Mouse (Mus musculus) large intestine, adult 2 months (tissue): Measurements from ENCODE around the gene Tbc1d7. TPM values are rescaled to one million over a fixed set of nuclear protein-coding genes. Genes with fewer than 3 reads are reported as not detected.

ENCODE experiments used
- DNase-seq: peaks from one replicate; pipeline ENCODE4 v3.0.0-alpha.2; 2012; ENCODE audit warnings: low read depth, low spot score
- WGBS: fragments of 180-500 bp; shearing (Covaris S2); methylation state at CpG from one replicate; pipeline ENCODE4 v1.1.7; 2018; 5-methylcytosine and 5-hydroxymethylcytosine counted together
- polyA plus RNA-seq: library from polyadenylated mRNA; depleted of rRNA; stranded (reverse); fragments of >200 nt; gene quantifications from 2 replicates; pipeline ENCODE4 v1.2.3, GENCODE M21; 2012

The Tbc1d7 gene
- polyA plus RNA-seq, 1 experiment, result 7.9 TPM

DNA sequence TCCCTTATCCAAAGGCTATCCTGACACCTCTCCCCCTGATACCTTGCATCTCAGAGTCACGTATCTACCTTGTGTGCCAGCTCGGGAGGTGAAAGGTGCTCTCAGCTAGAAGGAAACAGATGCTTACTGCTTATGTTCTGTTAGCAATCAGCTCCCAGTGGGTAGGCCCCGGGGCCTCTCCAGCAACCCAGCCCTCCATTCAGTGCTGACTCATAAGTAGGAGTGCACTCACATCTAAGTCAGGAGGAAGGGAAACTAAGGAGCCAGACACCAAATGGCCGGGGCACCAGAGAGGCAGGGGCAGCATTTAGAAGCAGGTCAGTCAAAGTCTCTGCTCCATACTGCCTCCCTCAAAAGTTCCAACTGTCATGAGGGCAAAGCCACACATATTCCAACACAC is 22.6 kb downstream of the Tbc1d7 start:
- WGBS, result 58% methylated on average over 4 of the region's 4 CpGs
- no peak for DNase-seq

DNA sequence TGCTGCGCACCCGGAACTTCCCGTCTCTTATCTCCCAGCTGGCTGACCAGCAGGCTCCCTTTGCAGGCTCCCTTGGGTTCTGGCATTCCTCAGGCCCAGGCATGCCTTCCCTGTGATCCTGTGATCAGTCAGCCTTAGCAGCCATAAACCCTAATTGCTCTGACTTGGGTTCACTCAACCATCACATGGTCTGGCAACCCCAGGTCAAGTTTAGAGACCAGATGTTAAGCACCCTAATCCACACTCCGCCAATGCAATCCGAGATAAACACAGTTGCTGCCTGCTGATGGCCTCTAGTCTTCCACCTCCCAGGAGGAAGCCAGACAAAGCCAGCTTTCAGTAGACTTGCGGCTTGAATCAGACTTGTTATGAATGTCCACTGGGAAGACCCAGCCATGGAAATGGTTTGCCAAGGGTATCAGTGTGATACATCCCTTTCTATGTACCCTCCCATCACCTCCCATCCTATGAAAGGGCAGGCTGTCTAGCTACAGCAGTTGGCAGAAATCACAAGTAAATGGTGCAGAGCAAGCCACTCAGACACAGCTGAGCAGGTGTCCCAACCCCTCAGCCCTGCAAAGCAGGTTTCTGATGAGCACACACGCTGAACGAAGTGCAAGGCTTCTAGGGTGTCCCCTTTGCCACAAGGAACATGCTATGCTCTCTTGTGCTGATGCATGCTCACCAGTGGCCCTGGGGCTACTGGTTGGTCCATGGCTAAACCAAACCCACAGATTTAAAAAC is 24.6 kb downstream of the Tbc1d7 start:
- no peak for DNase-seq
- WGBS, result 63% methylated on average over 8 of the region's 8 CpGs

DNA sequence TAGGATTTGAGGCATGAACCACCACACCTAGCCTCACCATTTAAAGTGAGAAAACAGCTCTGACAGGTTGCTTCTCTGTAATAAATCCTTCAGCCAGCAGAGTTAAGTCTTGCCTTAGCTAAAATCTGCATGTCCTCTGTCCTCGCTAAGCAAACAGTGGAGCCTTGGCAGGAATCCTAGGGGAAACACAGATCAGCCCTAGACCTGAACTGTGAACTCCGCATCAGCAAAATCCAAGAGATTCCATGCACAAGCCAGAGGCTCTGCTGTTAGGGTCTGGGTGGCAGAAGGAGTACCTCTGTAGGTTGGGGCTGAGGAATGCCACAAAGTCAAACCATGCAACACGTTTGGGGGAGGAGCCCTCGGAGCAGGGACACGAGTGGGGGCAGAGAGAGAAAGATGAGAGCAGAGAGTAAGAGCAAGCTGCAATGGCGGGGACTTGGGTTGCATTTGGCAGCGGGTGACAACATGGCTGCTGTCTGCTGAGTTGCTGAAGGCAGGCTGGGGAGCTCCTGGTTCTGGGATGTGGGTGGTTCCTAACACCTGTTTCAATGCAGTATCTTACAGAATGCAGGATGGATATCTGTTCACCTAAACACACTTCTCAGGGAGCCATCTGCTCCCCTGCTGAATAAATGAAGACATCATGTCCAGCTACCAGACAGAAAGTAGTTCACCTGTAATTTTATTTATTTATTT is 26.4 kb downstream of the Tbc1d7 start:
- no peak for DNase-seq
- 48% methylated on average over 7 of the region's 7 CpGs for WGBS

DNA sequence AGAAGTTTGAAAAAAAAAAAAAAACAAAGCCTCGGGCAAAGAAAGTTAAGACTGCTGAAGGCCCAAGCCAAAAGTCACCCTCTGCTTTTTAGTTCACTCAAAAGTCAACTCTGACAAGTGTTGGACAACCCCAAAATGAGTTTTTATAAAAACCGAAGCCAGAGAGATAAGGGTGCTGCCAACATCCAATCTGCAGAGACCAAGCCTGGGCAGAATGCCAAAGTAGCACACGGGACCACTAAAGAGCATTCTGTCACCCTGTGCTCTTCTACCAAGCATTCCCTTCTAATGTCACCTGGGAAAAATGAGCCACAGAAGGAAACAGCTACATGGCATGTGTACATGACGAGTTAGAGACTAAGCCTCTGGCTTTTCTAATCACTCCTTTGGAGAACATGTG is 36.8 kb downstream of the Tbc1d7 start:
- DNase-seq, result no peak
- WGBS, result 45% methylated on average over 4 of the region's 4 CpGs

DNA sequence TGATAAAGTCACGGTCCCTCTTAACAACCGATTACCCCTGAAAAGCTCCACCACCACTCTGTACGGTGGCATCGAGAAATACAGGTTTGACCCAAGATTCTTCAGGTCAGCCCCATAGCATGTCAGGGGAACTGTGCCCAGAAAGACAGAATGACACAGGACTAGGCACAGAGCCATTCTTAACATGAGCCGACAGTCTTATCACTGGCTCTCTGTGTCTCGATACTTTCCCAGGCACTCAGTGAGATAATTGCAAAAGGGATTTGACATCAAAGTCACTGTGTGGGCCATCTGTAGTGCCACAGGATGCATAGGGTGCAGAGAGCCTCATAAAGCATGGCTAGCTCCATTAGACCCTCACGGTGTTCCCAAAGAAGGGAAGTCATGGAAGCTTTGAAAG is 37.9 kb downstream of the Tbc1d7 start:
- WGBS, result 82% methylated on average over 7 of the region's 7 CpGs
- no peak for DNase-seq

DNA sequence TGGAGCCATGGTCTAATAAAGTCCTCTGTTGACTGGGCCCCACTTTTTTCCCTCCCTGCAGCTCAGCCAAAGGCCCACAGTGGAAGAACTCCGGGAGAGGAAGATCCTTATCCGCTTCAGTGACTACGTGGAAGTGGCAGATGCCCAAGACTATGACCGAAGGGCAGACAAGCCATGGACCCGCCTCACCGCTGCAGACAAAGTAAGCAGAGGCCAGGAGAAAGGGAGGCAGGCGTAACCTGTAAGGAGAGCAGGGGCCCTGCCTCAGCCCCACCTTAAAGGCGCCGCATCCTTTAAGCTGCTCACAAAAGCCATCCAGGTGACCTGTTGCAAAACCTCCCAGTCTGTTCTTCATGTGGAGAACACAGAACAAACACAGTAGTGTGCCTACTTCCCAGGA is 38.4 kb downstream of the Tbc1d7 start:
- DNase-seq, result no peak

DNA sequence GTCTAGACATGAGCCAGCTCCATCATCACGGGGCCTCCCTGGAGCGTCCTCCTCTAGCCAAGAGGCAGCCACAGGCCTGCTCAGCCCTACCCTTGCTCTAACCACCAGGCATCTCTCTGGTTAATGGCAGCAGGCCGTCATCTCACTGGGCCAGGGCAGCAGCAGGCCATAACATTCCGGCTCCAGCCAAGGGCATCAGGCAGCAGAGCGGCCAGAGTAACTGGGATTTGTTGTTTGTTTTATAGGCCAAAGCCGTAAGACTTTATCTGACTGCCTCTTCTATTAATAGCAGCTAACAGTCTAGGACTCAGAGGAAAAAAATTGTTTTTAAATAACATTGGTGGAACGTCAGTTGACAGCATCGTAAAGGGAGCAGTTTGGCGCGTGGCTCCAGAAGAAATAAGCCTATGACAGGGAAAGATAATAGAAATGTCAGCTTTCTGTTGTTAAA is 39.5 kb downstream of the Tbc1d7 start:
- DNase-seq, result no peak
- 61% methylated on average over 10 of the region's 10 CpGs for WGBS

More for the DNA sequence above, 38.4 kb downstream of the Tbc1d7 start:
- WGBS, result 28% methylated on average over 9 of the region's 9 CpGs

DNA sequence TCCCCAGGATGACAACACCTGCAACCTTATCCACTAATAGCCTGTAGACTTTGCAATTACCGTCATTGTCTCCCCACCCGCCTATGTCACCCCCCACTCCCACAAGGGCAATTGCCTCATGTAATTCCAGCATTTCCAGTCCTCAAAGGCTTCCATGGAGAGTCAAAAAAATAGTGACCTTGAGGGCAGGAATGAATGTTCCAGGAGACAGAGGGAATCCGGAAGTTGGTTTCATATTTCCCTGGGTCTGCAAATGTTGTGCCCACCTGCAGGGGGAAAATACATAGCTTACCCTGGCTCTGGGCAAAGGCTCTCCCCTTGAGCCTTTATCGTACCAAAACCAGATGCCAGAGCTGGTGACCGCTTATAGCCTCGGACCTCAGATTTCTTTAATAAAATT is 41.1 kb downstream of the Tbc1d7 start:
- DNase-seq, result no peak
- 70% methylated on average over 6 of the region's 6 CpGs for WGBS

DNA sequence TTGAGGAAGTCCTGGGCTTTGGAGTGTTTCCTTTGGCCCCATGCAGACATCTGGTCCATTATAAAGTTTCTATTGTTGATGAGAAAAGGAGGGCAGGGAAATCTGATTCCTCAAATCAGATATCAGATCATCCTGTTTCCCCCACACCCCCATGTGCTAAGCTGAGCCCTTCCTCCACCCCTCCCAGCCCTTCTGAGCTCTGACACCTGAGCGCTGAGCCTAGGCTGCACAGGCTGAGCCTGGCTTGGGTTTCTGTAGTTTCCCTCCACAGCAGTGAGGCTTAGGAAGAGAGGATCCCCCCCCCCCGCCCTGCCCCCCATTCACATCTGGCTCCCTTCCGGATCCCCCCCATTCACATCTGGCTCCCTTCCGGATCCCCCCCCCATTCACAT is 46.6 kb downstream of the Tbc1d7 start:
- WGBS, result 44% methylated on average over 4 of the region's 4 CpGs
- DNase-seq, result no peak

DNA sequence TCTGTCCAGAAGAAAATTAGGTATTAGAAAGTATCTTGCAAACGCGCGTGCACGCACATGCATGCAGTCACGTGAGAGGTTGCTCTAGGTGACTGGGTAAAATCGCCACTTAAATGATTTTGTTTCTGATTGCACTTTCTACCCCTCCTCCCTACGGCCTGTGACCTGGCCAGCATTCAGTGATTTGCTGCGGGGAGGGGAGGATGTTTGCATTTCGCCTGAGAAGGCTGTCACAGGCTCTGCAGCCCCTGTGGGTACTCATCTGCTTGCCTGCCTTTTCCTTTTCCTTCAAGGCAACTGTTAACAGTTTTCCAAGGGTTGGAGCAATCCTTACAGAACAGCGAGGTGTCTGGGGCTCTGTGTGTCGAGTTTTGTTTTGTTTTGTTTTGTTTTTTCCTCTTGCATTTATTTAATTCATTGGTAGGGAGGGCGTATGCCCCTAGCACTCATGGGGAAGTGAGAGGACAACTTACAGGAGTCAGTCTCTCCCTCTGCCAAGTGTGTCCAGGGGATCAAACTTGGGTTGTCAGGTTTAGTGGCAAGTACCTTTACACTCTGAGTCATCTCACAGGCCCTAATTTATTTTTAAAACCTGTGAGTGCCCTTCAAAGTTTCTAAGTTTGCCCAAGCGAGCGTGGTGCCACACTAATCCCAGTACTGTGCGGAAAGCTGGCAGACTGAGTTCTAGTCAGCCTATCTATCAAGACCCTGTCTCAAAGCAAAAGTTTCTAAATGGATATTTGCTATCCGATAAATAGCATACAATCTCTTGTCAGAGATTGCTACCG is 47.2 kb downstream of the Tbc1d7 start:
- DNase-seq, result no peak
- WGBS, result 51% methylated on average over 17 of the region's 17 CpGs

DNA sequence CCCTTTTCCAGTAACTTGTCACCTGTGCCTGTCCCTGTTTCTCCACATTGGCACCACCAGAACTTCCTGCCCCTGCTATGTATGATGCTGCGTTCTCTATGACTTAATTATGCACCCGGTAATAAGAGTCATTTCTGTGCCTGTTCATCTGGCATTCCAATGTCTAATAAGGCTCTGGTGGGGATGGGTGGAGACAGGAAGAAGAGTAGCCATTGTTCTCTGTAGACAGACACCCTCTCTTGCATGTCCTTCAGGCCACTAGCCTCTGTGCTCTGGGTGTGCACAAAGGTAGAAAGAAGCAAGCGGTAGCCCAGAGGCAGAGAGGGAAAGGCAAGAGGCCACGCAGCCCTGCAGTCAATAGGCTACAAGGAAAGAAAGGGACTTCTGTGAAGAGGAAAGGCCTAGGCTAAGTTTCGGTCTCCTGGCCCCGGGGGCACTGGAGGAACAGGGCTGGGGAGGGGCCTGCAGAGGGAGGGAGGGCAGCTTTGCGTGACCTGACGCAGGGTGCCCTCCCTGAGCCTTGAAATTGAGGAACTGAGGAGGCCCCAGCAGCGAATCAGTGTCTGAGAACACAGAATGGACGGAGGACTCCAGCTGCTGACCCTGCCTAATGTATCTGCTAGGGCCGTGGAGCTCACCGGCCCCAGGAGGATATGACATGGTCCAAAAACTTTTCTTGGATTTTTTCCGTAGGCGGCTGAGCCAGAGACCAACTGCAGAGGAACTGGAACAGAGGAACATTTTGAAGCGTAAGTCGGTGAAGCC is 48.8 kb downstream of the Tbc1d7 start:
- WGBS, result 77% methylated on average over 16 of the region's 16 CpGs
- DNase-seq, result no peak

DNA sequence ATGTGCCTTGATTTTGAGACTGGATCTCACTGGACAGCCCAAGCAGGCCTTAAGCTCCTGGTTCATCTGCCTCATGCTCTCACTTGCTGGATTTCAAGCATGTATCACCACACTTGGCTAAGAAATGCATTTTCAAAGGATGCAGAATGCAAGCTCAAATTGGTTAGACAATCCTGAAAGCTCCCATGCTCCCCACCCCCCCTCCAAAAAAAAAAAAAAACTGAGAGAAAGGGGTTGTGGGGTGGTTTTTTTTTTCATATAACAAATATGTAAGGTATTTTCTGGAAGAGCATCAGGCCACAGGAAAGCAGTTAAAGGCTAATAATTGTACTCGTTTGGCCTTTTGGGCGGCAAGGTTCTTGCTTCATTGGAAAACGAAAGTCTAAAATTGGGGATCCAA is 58.2 kb downstream of the Tbc1d7 start:
- DNase-seq, result no peak
- 94% methylated on average over 3 of the region's 3 CpGs for WGBS

DNA sequence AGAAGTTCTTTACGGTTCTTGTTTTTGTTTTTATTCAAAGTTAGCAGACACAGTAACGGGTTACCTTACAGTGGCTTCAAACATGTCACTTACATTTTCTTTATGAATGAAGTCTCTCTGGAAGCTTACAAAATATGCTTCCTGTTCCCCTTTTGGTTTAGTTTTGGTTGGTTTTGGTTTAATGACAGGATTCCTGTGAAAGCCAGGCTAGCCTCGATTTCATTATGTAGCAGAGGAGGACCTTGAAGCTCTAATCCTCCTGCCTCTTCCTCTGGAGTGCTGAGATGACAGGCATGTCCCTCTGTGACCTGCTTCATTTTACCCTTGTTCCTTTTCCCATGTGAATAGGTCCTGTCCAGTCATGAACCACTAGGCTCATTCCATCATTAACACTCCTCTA is 58.6 kb downstream of the Tbc1d7 start:
- WGBS, result 68% methylated on average over 3 of the region's 3 CpGs
- no peak for DNase-seq

DNA sequence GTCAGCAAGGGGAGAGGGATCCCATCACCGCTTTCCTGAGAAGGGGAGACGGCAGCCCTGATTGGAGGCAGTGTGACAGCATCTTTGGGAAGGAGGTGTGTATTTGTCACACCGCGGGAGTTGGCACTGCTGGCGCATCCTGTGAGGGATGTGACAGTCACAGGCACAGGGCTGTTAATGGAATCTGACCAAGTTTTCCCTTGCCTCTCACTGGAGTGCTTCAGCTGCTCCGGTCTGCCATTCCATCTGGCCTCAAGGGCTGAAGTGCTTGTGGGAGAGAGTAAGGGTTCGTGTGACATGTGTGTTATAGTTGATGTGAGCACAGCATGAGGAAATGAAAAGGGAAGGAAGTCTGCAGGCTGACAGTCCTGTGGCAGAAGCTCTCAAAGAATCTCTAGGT is 59.0 kb downstream of the Tbc1d7 start:
- DNase-seq, result no peak
- WGBS, result 74% methylated on average over 7 of the region's 7 CpGs

DNA sequence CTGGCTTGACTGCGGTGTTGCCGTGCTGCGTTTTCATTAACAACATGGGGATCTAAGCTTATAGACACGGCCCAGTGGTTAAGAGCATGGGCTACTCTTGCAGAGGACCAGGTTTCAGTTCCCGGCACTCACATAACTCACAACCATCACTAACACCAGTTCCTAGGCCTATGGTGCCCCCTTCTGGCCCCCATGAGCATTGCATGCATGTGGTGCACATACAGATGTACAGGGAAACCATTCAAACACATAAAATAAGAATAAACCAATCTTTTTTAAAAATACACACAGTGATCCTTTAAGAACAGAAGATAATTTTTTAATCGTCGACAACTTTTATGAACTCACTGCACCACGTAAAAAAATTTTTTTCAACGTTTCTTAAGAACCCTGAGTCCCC is 66.8 kb downstream of the Tbc1d7 start:
- DNase-seq, result no peak
- WGBS, result 96% methylated on average over 9 of the region's 9 CpGs

DNA sequence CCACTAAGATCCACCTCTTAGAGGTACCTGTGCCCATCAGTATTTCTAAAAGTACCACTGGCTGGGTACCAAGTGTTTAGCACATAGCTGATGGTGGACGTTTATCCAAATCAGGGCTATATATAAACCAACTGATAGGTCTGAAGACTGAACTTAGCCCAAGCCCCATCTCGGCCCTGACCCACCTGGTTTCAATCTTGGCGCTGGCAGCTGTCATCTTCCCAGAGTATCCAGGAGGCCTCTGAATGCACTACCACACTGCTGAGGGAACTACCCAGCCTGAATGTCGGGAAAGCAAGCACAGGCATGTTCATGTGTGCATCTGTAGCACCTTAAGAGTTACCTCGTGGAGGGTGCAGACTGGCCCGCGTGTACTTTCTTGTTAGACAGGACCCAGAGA is 68.4 kb downstream of the Tbc1d7 start:
- no peak for DNase-seq
- 76% methylated on average over 7 of the region's 7 CpGs for WGBS
